Mouse (Mus musculus): ENCODE measurements around the gene Armc6. TPM values are rescaled to one million over a fixed set of nuclear protein-coding genes. Genes with fewer than 3 reads are reported as not detected.
"Not testable (repeated sequence)": the region's sequence is repeated elsewhere in the genome, so short reads cannot be mapped to it uniquely, and the experiment has no call there.

Gene Armc6
- polyA plus RNA-seq, 1 experiment from 2014 or later = 28.7 TPM

DNA sequence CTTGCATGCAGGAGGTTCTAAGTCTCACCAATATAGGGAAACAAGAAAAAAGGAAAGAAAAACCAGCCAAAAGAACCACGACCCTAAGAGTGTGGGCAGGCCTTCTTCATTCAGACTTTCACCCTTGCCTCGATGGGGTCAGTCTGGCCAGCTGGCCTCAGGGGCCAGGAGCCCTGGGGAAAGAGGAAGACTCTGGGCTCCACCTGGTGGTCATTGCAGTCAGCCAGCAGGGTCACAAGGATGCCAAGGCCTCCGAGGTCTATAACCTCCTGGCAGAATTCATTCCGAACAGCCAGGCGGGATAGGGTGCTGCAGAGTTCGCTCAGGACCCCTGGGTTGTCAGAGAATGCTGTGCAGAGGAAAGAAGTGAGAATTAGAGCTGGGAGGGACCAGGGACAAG, 10.9 kb downstream of the Armc6 start:
- WGBS = 51% methylated on average over 6 of the region's 6 CpGs
- no peak for ATAC-seq (ENCODE audit: insufficient number of reproducible peaks, insufficient read depth, low FRiP score, low TSS enrichment)
- H3K9me3 ChIP-seq = no peaks in the 10 kb centered on the region
- no peak overlapping the region for H3K27ac ChIP-seq
- no peak overlapping the region for H3K4me3 ChIP-seq
- H3K4me1 ChIP-seq = no peaks in the 10 kb centered on the region
- no peak overlapping the region for H3K9ac ChIP-seq
- no peaks in the 10 kb centered on the region for H3K27me3 ChIP-seq
- peaks cover 28% of the 10 kb centered on the region for H3K36me3 ChIP-seq
- no peak overlapping the region for H3K4me2 ChIP-seq (replicated peaks)

DNA sequence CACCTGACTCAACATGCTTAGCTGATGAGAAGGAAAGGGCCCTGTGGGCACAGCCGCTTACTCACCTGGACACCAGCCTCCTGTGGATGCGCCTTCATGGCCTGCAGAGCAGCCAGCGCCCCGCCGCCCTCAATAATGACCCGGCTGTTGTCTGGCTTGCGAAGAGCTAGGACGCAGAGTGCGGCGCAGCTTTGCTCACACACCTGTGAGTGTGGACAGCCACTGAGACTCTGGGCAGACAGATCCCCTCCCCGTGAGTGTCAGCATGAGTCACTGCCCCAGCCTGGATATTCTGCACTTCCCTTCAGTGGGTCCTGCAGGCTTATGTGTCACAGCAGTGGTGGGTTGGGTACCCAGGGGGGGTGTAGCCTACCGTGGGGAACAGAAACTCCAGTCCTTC, 12.2 kb downstream of the Armc6 start:
- no peak overlapping the region for H3K9ac ChIP-seq
- no peaks in the 10 kb centered on the region for H3K9me3 ChIP-seq
- WGBS = 92% methylated on average over 12 of the region's 12 CpGs
- no peaks in the 10 kb centered on the region for H3K27me3 ChIP-seq
- no peak overlapping the region for H3K4me3 ChIP-seq
- H3K36me3 ChIP-seq = peaks cover 25% of the 10 kb centered on the region
- H3K4me2 ChIP-seq (replicated peaks) = no peak overlapping the region
- H3K4me1 ChIP-seq = no peaks in the 10 kb centered on the region
- H3K27ac ChIP-seq = no peak overlapping the region
- ATAC-seq (ENCODE audit: insufficient number of reproducible peaks, insufficient read depth, low FRiP score, low TSS enrichment) = no peak

DNA sequence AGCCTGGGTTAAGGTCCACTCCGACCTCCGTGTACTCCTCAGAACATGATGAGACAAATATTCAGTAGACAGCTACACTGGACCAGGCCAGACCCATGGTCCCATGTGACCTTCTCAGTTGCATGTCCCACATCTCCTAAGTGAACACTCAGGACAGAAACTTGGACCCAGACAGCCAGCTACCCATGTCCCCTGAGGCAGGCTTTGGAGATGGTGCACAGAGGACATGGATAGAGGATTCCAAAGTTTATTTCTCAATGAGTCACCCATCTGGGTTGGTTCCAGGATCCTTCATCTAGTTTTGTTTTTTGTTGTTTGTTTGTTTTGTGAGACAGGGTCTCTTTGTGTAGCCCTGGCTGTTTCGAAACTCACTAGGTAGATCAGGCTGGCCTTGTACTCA, 13.4 kb downstream of the Armc6 start:
- H3K27me3 ChIP-seq = no peaks in the 10 kb centered on the region
- no peaks in the 10 kb centered on the region for H3K4me1 ChIP-seq
- 94% methylated on average over 3 of the region's 3 CpGs for WGBS
- no peaks in the 10 kb centered on the region for H3K9me3 ChIP-seq
- H3K9ac ChIP-seq = no peak overlapping the region
- no peak overlapping the region for H3K4me3 ChIP-seq
- ATAC-seq (ENCODE audit: insufficient number of reproducible peaks, insufficient read depth, low FRiP score, low TSS enrichment) = no peak
- H3K27ac ChIP-seq = no peak overlapping the region
- H3K4me2 ChIP-seq (replicated peaks) = no peak overlapping the region
- H3K36me3 ChIP-seq = peaks cover 25% of the 10 kb centered on the region

DNA sequence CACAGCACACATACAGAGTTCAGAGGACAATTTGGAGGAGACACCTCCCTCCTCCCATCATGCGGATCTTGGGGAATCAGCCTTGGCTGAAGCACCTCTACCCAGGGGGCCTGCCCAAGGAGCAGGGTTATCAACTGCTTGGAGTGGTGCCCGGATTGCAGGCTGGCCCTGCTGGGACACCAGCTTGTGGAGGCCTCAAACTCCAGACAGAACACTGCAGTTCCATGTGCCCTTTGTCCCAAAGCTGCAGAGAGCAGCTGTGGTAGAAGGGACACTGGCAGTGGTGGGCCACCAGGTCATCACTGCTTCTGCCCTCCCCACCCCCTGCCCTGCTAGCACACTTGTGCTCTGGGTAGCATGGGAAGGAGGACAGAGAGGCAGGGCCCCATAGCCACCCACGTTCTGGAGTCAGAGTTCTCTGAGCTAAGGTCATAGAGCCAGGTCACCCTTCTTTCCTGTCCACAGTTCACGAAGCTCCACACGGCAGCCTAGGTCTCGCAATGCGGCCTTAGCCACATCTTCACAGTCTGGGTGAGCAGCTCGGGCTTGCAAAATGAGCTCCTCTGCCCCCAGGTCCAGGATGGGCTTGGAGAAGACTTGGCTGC, 13.9 kb downstream of the Armc6 start:
- H3K27ac ChIP-seq = no peak overlapping the region
- H3K4me3 ChIP-seq = no peak overlapping the region
- 68% methylated on average over 8 of the region's 8 CpGs for whole genome bisulfite sequencing
- H3K27me3 ChIP-seq = no peaks in the 10 kb centered on the region
- no peak for ATAC-seq (ENCODE audit: insufficient number of reproducible peaks, insufficient read depth, low FRiP score, low TSS enrichment)
- H3K9ac ChIP-seq = no peak overlapping the region
- no peaks in the 10 kb centered on the region for H3K4me1 ChIP-seq
- H3K36me3 ChIP-seq = peaks cover 25% of the 10 kb centered on the region
- H3K4me2 ChIP-seq (replicated peaks) = no peak overlapping the region
- no peaks in the 10 kb centered on the region for H3K9me3 ChIP-seq

DNA sequence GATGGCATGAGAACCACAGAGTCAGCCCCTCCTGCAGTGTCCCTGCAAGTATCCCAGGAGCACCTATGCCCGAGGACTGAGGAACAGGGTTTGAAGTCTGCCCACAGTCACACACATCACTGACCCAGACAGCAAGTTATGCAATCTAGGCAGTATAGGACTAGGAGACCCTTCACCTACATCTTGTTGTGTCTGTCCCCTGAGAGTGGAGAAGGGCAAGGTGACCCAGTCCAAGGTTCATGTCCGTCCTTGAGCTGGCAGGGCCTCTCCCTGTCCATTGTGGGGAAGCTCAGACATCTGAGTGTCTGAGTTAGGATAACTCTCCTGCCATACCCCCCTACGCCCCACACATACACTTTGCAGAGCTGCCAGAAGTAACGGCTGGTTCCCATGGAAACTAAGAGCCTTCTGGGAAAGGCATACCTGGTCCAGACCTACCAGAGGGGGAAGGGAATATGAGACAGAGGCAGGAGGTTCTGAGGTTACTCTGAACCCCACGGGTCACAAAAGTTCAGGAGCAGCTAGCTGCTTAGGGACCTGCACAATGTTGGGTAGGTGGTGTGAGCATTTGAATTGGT, 15.1 kb downstream of the Armc6 start:
- H3K9me3 ChIP-seq = no peaks in the 10 kb centered on the region
- H3K27ac ChIP-seq = no peak overlapping the region
- no peak overlapping the region for H3K9ac ChIP-seq
- peaks cover 15% of the 10 kb centered on the region for H3K36me3 ChIP-seq
- H3K4me1 ChIP-seq = no peaks in the 10 kb centered on the region
- no peak overlapping the region for H3K4me3 ChIP-seq
- H3K27me3 ChIP-seq = no peaks in the 10 kb centered on the region
- WGBS = 58% methylated on average over 5 of the region's 5 CpGs
- no peak overlapping the region for H3K4me2 ChIP-seq (replicated peaks)
- ATAC-seq (ENCODE audit: insufficient number of reproducible peaks, insufficient read depth, low FRiP score, low TSS enrichment) = no peak

DNA sequence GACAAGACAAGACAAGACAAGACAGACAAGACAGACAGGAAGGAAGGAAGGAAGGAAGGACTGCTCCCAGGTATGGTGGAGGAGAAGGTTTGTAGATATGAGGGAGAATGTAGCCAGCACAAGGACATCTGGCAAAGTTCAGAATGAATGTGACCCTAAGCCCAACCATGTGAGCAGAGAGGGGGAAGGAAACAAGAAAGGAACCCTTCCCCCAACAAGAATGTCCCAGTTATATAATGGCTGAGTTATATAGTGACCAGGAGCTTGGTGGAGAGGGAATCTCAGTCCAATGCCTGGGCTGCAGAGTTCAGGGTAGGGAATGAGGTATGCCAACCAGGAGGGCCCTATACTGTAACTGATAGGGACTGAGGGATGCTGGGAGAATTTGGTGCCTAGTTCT, 16.8 kb downstream of the Armc6 start:
- ATAC-seq (ENCODE audit: insufficient number of reproducible peaks, insufficient read depth, low FRiP score, low TSS enrichment) = no peak
- H3K4me3 ChIP-seq = no peak overlapping the region
- H3K9ac ChIP-seq = no peak overlapping the region
- H3K36me3 ChIP-seq = no peaks in the 10 kb centered on the region; the same call in 1 of the 2 replicates
- no peaks in the 10 kb centered on the region for H3K9me3 ChIP-seq
- no peak overlapping the region for H3K27ac ChIP-seq
- H3K27me3 ChIP-seq = no peaks in the 10 kb centered on the region
- no peak overlapping the region for H3K4me2 ChIP-seq (replicated peaks)
- H3K4me1 ChIP-seq = 0 out of 2 replicates have a peak, but pooled peaks cover 4% of the 10 kb centered on the region

DNA sequence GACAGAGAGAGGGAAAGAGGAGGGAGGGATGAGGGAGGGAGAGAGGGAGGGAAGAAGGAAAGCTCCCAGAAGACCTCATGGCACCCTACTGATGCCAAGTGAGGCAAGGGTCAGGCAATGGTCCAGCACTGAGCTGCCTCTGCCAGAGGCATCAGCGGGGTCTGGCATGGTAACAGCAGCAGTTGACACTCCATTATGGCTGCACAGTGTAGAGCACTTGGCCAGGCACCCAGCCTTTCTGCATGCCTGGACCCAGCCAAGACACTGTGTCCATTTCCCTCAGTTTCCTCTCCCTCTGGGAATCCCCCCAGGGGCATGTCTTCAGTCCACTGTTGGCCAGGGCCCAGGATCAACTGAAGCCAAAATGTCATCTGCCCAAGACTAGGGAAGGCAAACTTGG, 17.7 kb downstream of the Armc6 start:
- H3K27ac ChIP-seq = no peak overlapping the region
- H3K4me3 ChIP-seq = no peak overlapping the region
- H3K4me2 ChIP-seq (replicated peaks) = no peak overlapping the region
- 79% methylated on average over 1 of the region's 1 CpGs for WGBS
- no peak for ATAC-seq (ENCODE audit: insufficient number of reproducible peaks, insufficient read depth, low FRiP score, low TSS enrichment)
- H3K4me1 ChIP-seq = 0 out of 2 replicates have a peak, but pooled peaks cover 6% of the 10 kb centered on the region
- no peaks in the 10 kb centered on the region for H3K9me3 ChIP-seq
- H3K9ac ChIP-seq = no peak overlapping the region
- H3K36me3 ChIP-seq = no peaks in the 10 kb centered on the region
- H3K27me3 ChIP-seq = no peaks in the 10 kb centered on the region

DNA sequence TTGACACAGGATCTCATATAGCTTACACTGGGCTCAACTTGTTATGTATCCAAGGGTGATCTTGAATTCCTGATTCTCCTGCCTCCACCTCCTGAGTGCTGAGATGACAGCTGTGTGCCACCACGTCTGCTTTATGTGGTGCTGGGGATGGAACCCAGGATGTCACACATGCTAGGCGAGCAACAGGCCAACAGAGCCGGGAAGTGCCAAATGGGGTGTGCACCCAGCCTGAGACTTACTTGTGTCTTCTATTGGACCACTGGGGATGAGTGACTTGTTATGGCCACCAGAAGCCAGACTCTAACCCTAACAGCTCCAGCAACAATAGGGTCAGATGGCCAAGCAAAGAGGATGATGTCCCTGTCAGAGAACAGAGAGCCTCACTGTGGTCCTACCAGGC, 18.1 kb downstream of the Armc6 start:
- H3K4me1 ChIP-seq; H3K4me2 ChIP-seq (replicated peaks); H3K4me3 ChIP-seq; H3K9me3 ChIP-seq; H3K9ac ChIP-seq; ATAC-seq (ENCODE audit: insufficient number of reproducible peaks, insufficient read depth, low FRiP score, low TSS enrichment); H3K27ac ChIP-seq; H3K27me3 ChIP-seq; H3K36me3 ChIP-seq: not testable (repeated sequence)
- WGBS = 77% methylated on average over 3 of the region's 3 CpGs

DNA sequence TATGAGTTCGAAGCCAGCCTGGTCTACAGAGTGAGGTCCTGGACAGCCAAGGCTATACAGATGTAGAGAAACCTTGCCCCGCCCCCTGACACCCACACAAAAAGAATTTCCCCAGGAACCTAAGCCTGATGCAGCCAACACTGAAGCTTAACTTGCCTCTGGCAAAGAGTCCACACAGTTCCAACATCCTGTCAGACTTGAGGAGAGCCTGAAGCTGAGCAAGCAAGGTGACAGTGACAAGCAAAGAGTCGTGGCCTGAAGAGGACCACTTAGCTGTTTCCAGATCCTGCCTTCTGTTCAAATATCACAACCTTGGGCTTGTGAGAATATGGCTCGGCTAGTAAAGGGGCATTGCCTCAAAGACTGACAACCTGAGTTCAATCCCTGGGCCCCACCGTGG, 19.2 kb downstream of the Armc6 start:
- Histone ChIP-seq H3K4me1 (peaks cover 20% of the 10 kb centered on the region), H3K27ac (no peak overlapping the region), H3K36me3 (no peaks in the 10 kb centered on the region), H3K4me2 (replicated peaks) (no peak overlapping the region), H3K9ac (no peak overlapping the region), H3K4me3 (no peak overlapping the region), H3K9me3 (no peaks in the 10 kb centered on the region), H3K27me3 (no peaks in the 10 kb centered on the region)
- no peak for ATAC-seq (ENCODE audit: insufficient number of reproducible peaks, insufficient read depth, low FRiP score, low TSS enrichment)
- 70% methylated on average over 5 of the region's 5 CpGs for WGBS

DNA sequence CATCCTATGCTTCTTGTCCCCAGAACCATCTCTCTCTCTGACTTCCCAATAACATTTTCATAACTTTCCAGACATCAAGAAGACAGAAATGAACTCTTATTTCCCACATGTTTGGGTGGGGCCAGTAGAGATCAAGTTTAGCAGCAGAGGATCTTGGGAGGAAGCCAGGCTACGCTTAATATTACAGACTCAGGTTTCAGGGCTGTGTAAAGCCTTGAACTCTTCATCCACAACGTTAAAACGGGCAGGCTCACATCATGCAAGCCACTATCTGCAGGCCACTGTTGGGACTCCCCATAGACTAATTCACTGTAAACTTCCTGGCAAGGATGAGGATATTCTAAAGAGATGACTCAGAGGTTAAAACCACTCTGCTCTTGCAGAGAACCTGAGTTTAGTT, 19.9 kb downstream of the Armc6 start:
- WGBS = 57% methylated on average over 3 of the region's 3 CpGs
- H3K9me3 ChIP-seq = no peaks in the 10 kb centered on the region
- H3K4me1 ChIP-seq = peaks cover 24% of the 10 kb centered on the region
- H3K27ac ChIP-seq = no peak overlapping the region
- no peak overlapping the region for H3K4me2 ChIP-seq (replicated peaks)
- H3K4me3 ChIP-seq = no peak overlapping the region
- H3K36me3 ChIP-seq = no peaks in the 10 kb centered on the region
- no peak for ATAC-seq (ENCODE audit: insufficient number of reproducible peaks, insufficient read depth, low FRiP score, low TSS enrichment)
- no peaks in the 10 kb centered on the region for H3K27me3 ChIP-seq
- H3K9ac ChIP-seq = no peak overlapping the region

DNA sequence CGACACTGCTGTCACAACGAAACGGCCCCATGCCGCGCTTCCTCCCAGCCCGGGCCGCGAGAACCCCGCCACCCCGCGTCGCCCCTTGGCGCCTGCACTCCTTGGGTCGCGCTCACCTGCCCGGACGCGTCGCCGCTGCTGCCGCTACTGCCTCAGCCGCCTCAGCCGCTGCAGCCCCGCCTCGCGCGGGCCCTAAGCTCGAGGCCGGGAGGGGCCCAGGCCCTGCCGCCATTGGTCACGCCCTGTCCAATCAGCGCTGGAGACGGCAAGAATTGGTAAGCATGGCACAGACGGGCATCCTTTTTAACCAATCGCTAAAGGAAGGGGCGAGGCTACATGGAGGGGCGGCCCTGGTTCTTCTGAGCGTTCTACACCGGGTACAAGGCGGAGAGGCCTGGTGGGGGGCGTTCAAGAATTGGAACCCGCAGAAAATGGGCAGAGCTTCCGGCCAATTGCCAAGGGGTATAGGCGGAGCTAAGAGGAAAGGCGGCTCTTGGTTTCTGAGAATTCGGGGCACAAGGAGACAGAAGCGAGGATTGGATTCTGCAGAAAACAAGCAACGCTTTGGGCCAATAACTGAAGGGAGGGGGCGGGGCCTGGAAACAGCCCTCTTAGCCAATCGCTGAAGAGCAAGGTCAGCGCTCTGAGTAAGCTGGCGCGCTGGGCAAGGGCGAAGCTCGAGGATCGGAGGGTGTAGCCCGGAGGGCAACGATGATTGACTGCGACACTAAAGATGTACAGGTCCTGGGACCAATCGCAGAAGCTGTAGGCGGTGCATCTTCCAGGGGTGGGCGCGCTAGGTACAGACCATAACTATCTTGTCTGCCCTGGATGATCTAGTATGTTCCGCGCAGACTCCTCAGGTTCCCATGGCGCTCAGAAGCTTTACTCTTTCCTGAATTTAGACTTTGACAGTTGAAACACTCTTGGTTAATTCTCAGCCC, 21.9 kb downstream of the Armc6 start, which contains the start of gene Slc25a42:
TSS of gene Slc25a42 (minus strand) at position 194 of the 944 bp plus-strand sequence.
- H3K36me3 ChIP-seq = no peaks in the 10 kb centered on the region
- peak within 1 kb of the TSS; percentile 17; the same call in 1 of the 2 replicates for H3K27ac ChIP-seq
- peaks cover 24% of the 10 kb centered on the region for H3K4me1 ChIP-seq
- H3K27me3 ChIP-seq = 0 out of 2 replicates have a peak, but pooled peaks cover 4% of the 10 kb centered on the region
- peak within 1 kb of the TSS; percentile 99 for H3K4me2 ChIP-seq (replicated peaks)
- peak; percentile 99 for ATAC-seq (ENCODE audit: insufficient number of reproducible peaks, insufficient read depth, low FRiP score, low TSS enrichment)
- H3K9ac ChIP-seq = peak within 1 kb of the TSS; percentile 70
- H3K9me3 ChIP-seq = no peaks in the 10 kb centered on the region
- under 1% methylated on average over 66 of the region's 66 CpGs for WGBS
- peak within 1 kb of the TSS; percentile 69 for H3K4me3 ChIP-seq

DNA sequence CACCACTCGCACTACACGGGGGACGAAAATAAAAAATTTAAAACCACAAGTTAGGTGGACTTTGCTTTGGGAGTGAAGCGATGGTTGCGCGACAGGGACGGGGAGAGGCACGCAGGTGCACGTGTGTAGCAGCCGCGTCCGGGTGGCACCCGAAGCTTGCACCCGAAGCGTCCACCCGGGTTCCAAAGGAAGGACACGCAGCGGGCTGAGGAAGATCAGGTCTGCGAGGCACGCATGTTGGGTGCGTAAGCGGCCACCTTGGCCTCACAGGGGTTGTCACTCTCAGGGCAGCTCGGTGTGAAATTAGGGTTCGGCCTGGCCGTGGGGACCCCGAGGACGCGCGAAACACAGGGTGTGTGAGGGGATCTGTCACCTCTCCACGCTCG, 22.5 kb downstream of the Armc6 start:
- ATAC-seq (ENCODE audit: insufficient number of reproducible peaks, insufficient read depth, low FRiP score, low TSS enrichment) = no peak
- no peaks in the 10 kb centered on the region for H3K9me3 ChIP-seq
- 2% methylated on average over 31 of the region's 31 CpGs for WGBS
- no peaks in the 10 kb centered on the region for H3K36me3 ChIP-seq
- no peak overlapping the region for H3K27ac ChIP-seq
- peak overlapping the region; percentile 70 for H3K9ac ChIP-seq
- peaks cover 24% of the 10 kb centered on the region for H3K4me1 ChIP-seq
- peak overlapping the region; percentile 99 for H3K4me2 ChIP-seq (replicated peaks)
- H3K4me3 ChIP-seq = peak overlapping the region; percentile 69
- 0 out of 2 replicates have a peak, but pooled peaks cover 4% of the 10 kb centered on the region for H3K27me3 ChIP-seq
